Mouse (Mus musculus): Measurements from ENCODE around the gene Sh3bp2.

The Sh3bp2 gene

GRCm38 (mm10) chr5:34525663-34526476 lies at the start of gene Sh3bp2:
Sh3bp2 (plus strand) TSS chr5:34525838.
- DNase-seq (ENCODE audit: low spot score), result peak; percentile 92

- no peak for DNase-seq (ENCODE audit: low spot score)
Observed at GRCm38 (mm10) chr5:34480926-34481325, 44.7 kb upstream of the Sh3bp2 start.

GRCm38 (mm10) chr5:34485731-34486130 lies 39.9 kb upstream of the Sh3bp2 start:
- no peak for DNase-seq (ENCODE audit: low spot score)

- no peak for DNase-seq (ENCODE audit: low spot score)
Observed at GRCm38 (mm10) chr5:34487320-34488090, 38.1 kb upstream of the Sh3bp2 start.

GRCm38 (mm10) chr5:34488741-34489417 lies 36.8 kb upstream of the Sh3bp2 start:
- no peak for DNase-seq (ENCODE audit: low spot score)

GRCm38 (mm10) chr5:34489418-34489787 lies 36.2 kb upstream of the Sh3bp2 start:
- DNase-seq (ENCODE audit: low spot score), result no peak

GRCm38 (mm10) chr5:34496745-34497144 lies 28.9 kb upstream of the Sh3bp2 start:
- no peak for DNase-seq (ENCODE audit: low spot score)

- DNase-seq (ENCODE audit: low spot score), result no peak
Observed at GRCm38 (mm10) chr5:34500886-34501285, 24.8 kb upstream of the Sh3bp2 start.

- DNase-seq (ENCODE audit: low spot score), result no peak
Observed at GRCm38 (mm10) chr5:34501588-34501987, 24.1 kb upstream of the Sh3bp2 start.

GRCm38 (mm10) chr5:34502411-34502810 lies 23.2 kb upstream of the Sh3bp2 start:
- no peak for DNase-seq (ENCODE audit: low spot score)

GRCm38 (mm10) chr5:34502821-34503220 lies 22.8 kb upstream of the Sh3bp2 start:
- DNase-seq (ENCODE audit: low spot score), result no peak

- DNase-seq (ENCODE audit: low spot score), result no peak
Observed at GRCm38 (mm10) chr5:34512486-34512885, 13.2 kb upstream of the Sh3bp2 start.

GRCm38 (mm10) chr5:34513466-34514217 lies 12.0 kb upstream of the Sh3bp2 start, which contains the start of gene Tnip2:
Tnip2 (minus strand) TSS chr5:34513991.
- peak; percentile 94 for DNase-seq (ENCODE audit: low spot score)

- no peak for DNase-seq (ENCODE audit: low spot score)
Observed at GRCm38 (mm10) chr5:34514218-34514566, 11.4 kb upstream of the Sh3bp2 start.

- DNase-seq (ENCODE audit: low spot score), result no peak
Observed at GRCm38 (mm10) chr5:34515096-34515495, 10.5 kb upstream of the Sh3bp2 start.

- peak; percentile 87 for DNase-seq (ENCODE audit: low spot score)
Observed at GRCm38 (mm10) chr5:34517913-34518312, 7.7 kb upstream of the Sh3bp2 start.

GRCm38 (mm10) chr5:34519389-34519910 lies 6.2 kb upstream of the Sh3bp2 start:
- no peak for DNase-seq (ENCODE audit: low spot score)

GRCm38 (mm10) chr5:34520458-34521209 lies 5.0 kb upstream of the Sh3bp2 start:
- DNase-seq (ENCODE audit: low spot score), result no peak

GRCm38 (mm10) chr5:34521337-34521736 lies 4.3 kb upstream of the Sh3bp2 start:
- no peak for DNase-seq (ENCODE audit: low spot score)

- no peak for DNase-seq (ENCODE audit: low spot score)
Observed at GRCm38 (mm10) chr5:34523958-34524485, 1.6 kb upstream of the Sh3bp2 start.

GRCm38 (mm10) chr5:34524511-34524910 lies 1.1 kb upstream of the Sh3bp2 start:
- DNase-seq (ENCODE audit: low spot score), result no peak
